Mouse (Mus musculus) CH12.LX (cell line): Measurements from ENCODE around the gene H2al1m.

Experiments
- CTCF ChIP-seq, 2 experiments: IDR thresholded peaks in 1 of 2; conservative IDR thresholded peaks in 1 of 2; 2 replicates each; pipeline ENCODE4 v1.5.1; 2011 to 2012; ENCODE audit warnings: low read depth in 2 of 2, low read length in 2 of 2, improper control_type of control experiment in 1 of 2, inconsistent platforms in 1 of 2, mild to moderate bottlenecking in 1 of 2, moderate library complexity in 1 of 2
- EP300 ChIP-seq: IDR thresholded peaks from 2 replicates; pipeline ENCODE4 v1.6.1; 2011; ENCODE audit warnings: low read length, improper control_type of control experiment
- MAZ ChIP-seq: IDR thresholded peaks from 2 replicates; pipeline ENCODE4 v1.6.1; 2012; ENCODE audit warnings: low read depth, mild to moderate bottlenecking, inconsistent platforms, low read length, improper control_type of control experiment, moderate library complexity
- NELFE ChIP-seq: IDR thresholded peaks from 2 replicates; pipeline ENCODE4 v1.6.1; 2011; ENCODE audit warnings: low read depth, low read length, improper control_type of control experiment
- RCOR1 ChIP-seq: conservative IDR thresholded peaks from 2 replicates; pipeline ENCODE4 v1.6.1; 2012; ENCODE audit warnings: low read depth, mild to moderate bottlenecking, inconsistent platforms, low read length, improper control_type of control experiment
- TBP ChIP-seq: conservative IDR thresholded peaks from 2 replicates; pipeline ENCODE4 v1.6.1; 2011; ENCODE audit warnings: low read depth, low read length, improper control_type of control experiment
- ZNF384 ChIP-seq: IDR thresholded peaks from 2 replicates; pipeline ENCODE4 v1.6.1; 2012; ENCODE audit warnings: low read depth, low read length, improper control_type of control experiment, inconsistent platforms

- TF ChIP-seq CTCF (conservative IDR thresholded peaks at IDR 0.05 in 1 of 2, IDR thresholded peaks at IDR 0.05 in 1 of 2; ENCODE audit: low read depth in 2 of 2, low read length in 2 of 2) (no peak), TBP (no peak), ZNF384 (no peak), EP300 (no peak), NELFE (no peak), MAZ (no peak), RCOR1 (no peak)
These were observed 42.6 kb upstream of the H2al1m start for GRCm38 (mm10) chrX:9240737-9241591.
